Mouse (Mus musculus): ENCODE measurements around the gene Gm11168. TPM values are rescaled to one million over a fixed set of nuclear protein-coding genes. Genes with fewer than 3 reads are reported as not detected.
"Not testable (repeated sequence)": the region's sequence is repeated elsewhere in the genome, so short reads cannot be mapped to it uniquely, and the experiment has no call there.

Gene Gm11168
- polyA plus RNA-seq (2015; fragmentation: Nextera tagmentation; extraction: Ambion mirVana) = not detected in 2 replicates

GRCm38 (mm10) chr9:3002794-3003396, at the start of gene Gm11168:
Gene Gm11168 (plus strand): TSS chr9:3003346.
- not testable (repeated sequence) for ATAC-seq (ENCODE audit: extremely low read depth, insufficient number of reproducible peaks, low FRiP score, low TSS enrichment)
- WGBS = 68% methylated on average over 6 of the region's 14 CpGs

GRCm38 (mm10) chr9:3000445-3000972, 2.6 kb upstream of the Gm11168 start, which contains the start of gene Gm10722:
Gene Gm10722 (plus strand): TSS chr9:3000922.
- WGBS = 69% methylated on average over 12 of the region's 12 CpGs
- H3K9me3 ChIP-seq; H3K27me3 ChIP-seq (replicated peaks); H3K4me1 ChIP-seq; H3K4me3 ChIP-seq; ATAC-seq (ENCODE audit: extremely low read depth, insufficient number of reproducible peaks, low FRiP score, low TSS enrichment); H3K36me3 ChIP-seq; H3K4me2 ChIP-seq; H3K9ac ChIP-seq; H3K27ac ChIP-seq (replicated peaks): not testable (repeated sequence)

More at GRCm38 (mm10) chr9:3002794-3003396, at the start of gene Gm11168:
- H3K4me3 ChIP-seq; H3K9ac ChIP-seq; H3K4me1 ChIP-seq; H3K36me3 ChIP-seq; H3K27ac ChIP-seq (replicated peaks); H3K4me2 ChIP-seq; H3K27me3 ChIP-seq (replicated peaks): not testable (repeated sequence)
- peaks cover 12% of the 10 kb centered on the region for H3K9me3 ChIP-seq

- not testable (repeated sequence) for ATAC-seq (ENCODE audit: extremely low read depth, insufficient number of reproducible peaks, low FRiP score, low TSS enrichment); H3K36me3 ChIP-seq; H3K4me2 ChIP-seq; H3K27ac ChIP-seq (replicated peaks); H3K4me3 ChIP-seq; H3K9ac ChIP-seq; H3K9me3 ChIP-seq; H3K4me1 ChIP-seq; H3K27me3 ChIP-seq (replicated peaks)
- WGBS = 59% methylated on average over 8 of the region's 8 CpGs
These were observed 2.1 kb upstream of the Gm11168 start for GRCm38 (mm10) chr9:3001006-3001405.

- WGBS = 64% methylated on average over 9 of the region's 11 CpGs
- not testable (repeated sequence) for H3K9me3 ChIP-seq; H3K27me3 ChIP-seq (replicated peaks); H3K4me2 ChIP-seq; H3K4me1 ChIP-seq; H3K27ac ChIP-seq (replicated peaks); H3K4me3 ChIP-seq; H3K9ac ChIP-seq; H3K36me3 ChIP-seq
- ATAC-seq (ENCODE audit: extremely low read depth, insufficient number of reproducible peaks, low FRiP score, low TSS enrichment) = peak; percentile 77
These were observed 1.0 kb upstream of the Gm11168 start for GRCm38 (mm10) chr9:3001948-3002659.

GRCm38 (mm10) chr9:3006179-3006578, 3.0 kb downstream of the Gm11168 start:
- not testable (repeated sequence) for H3K4me2 ChIP-seq; H3K9ac ChIP-seq; H3K4me1 ChIP-seq; H3K36me3 ChIP-seq; H3K27me3 ChIP-seq (replicated peaks); H3K27ac ChIP-seq (replicated peaks); ATAC-seq (ENCODE audit: extremely low read depth, insufficient number of reproducible peaks, low FRiP score, low TSS enrichment); H3K4me3 ChIP-seq
- H3K9me3 ChIP-seq = peaks cover 15% of the 10 kb centered on the region
- 76% methylated on average over 1 of the region's 5 CpGs for WGBS

- not testable (repeated sequence) for H3K4me1 ChIP-seq; H3K27ac ChIP-seq (replicated peaks)
- 68% methylated on average over 8 of the region's 8 CpGs for whole genome bisulfite sequencing
These were observed 3.5 kb downstream of the Gm11168 start for GRCm38 (mm10) chr9:3006636-3007035.

GRCm38 (mm10) chr9:3007272-3007671, 4.1 kb downstream of the Gm11168 start:
- H3K9ac ChIP-seq; H3K4me3 ChIP-seq; H3K4me2 ChIP-seq; ATAC-seq (ENCODE audit: extremely low read depth, insufficient number of reproducible peaks, low FRiP score, low TSS enrichment); H3K27ac ChIP-seq (replicated peaks); H3K4me1 ChIP-seq; H3K27me3 ChIP-seq (replicated peaks); H3K36me3 ChIP-seq: not testable (repeated sequence)
- peaks cover 11% of the 10 kb centered on the region for H3K9me3 ChIP-seq
- WGBS = 59% methylated on average over 8 of the region's 9 CpGs

More at GRCm38 (mm10) chr9:3006636-3007035, 3.5 kb downstream of the Gm11168 start:
- ATAC-seq (ENCODE audit: extremely low read depth, insufficient number of reproducible peaks, low FRiP score, low TSS enrichment) = peak; percentile 62
- not testable (repeated sequence) for H3K36me3 ChIP-seq; H3K4me3 ChIP-seq; H3K4me2 ChIP-seq; H3K9ac ChIP-seq; H3K27me3 ChIP-seq (replicated peaks)
- peaks cover 15% of the 10 kb centered on the region for H3K9me3 ChIP-seq

- H3K36me3 ChIP-seq; H3K4me1 ChIP-seq; H3K4me2 ChIP-seq; H3K27me3 ChIP-seq (replicated peaks); H3K27ac ChIP-seq (replicated peaks); H3K9me3 ChIP-seq; H3K9ac ChIP-seq; H3K4me3 ChIP-seq: not testable (repeated sequence)
- 0 out of 2 replicates have a peak, but pooled peaks have one; percentile 39 for ATAC-seq (ENCODE audit: extremely low read depth, insufficient number of reproducible peaks, low FRiP score, low TSS enrichment)
- WGBS = no CpG with 5 or more reads among the region's 5 CpGs
These were observed 6.2 kb downstream of the Gm11168 start for GRCm38 (mm10) chr9:3009331-3009730.

- H3K36me3 ChIP-seq; H3K4me1 ChIP-seq; H3K27me3 ChIP-seq (replicated peaks); H3K4me2 ChIP-seq; H3K9me3 ChIP-seq; H3K9ac ChIP-seq; ATAC-seq (ENCODE audit: extremely low read depth, insufficient number of reproducible peaks, low FRiP score, low TSS enrichment); H3K27ac ChIP-seq (replicated peaks); H3K4me3 ChIP-seq: not testable (repeated sequence)
- WGBS = 81% methylated on average over 3 of the region's 7 CpGs
These were observed 9.0 kb downstream of the Gm11168 start for GRCm38 (mm10) chr9:3012054-3012621.

- not testable (repeated sequence) for H3K27ac ChIP-seq (replicated peaks); H3K9ac ChIP-seq; H3K4me3 ChIP-seq; H3K27me3 ChIP-seq (replicated peaks); H3K36me3 ChIP-seq; H3K4me2 ChIP-seq; H3K4me1 ChIP-seq; H3K9me3 ChIP-seq
- WGBS = no CpG with 5 or more reads among the region's 11 CpGs
- peak; percentile 35; the same call in 1 of the 2 replicates for ATAC-seq (ENCODE audit: extremely low read depth, insufficient number of reproducible peaks, low FRiP score, low TSS enrichment)
These were observed 9.7 kb downstream of the Gm11168 start, which contains the start of gene Gm10721 for GRCm38 (mm10) chr9:3012733-3013279. Gene Gm10721 (plus strand): TSS chr9:3013140.

- ATAC-seq (ENCODE audit: extremely low read depth, insufficient number of reproducible peaks, low FRiP score, low TSS enrichment); H3K9ac ChIP-seq; H3K4me2 ChIP-seq; H3K9me3 ChIP-seq; H3K27ac ChIP-seq (replicated peaks); H3K27me3 ChIP-seq (replicated peaks); H3K4me3 ChIP-seq; H3K4me1 ChIP-seq; H3K36me3 ChIP-seq: not testable (repeated sequence)
- WGBS = 67% methylated on average over 5 of the region's 9 CpGs
These were observed 12.2 kb downstream of the Gm11168 start, which contains the start of gene Gm10720 for GRCm38 (mm10) chr9:3015354-3015753. Gene Gm10720 (plus strand): TSS chr9:3015654.
